Mouse (Mus musculus) left cerebral cortex, adult 2 months (tissue): Measurements from ENCODE around the gene Pomgnt1. TPM values are rescaled to one million over a fixed set of nuclear protein-coding genes. Genes with fewer than 3 reads are reported as not detected.
A peak's percentile ranks its signal among the peaks of the same experiment; 100 is the strongest.

ENCODE experiments used
- DNase-seq, 2 experiments: peaks; one replicate each; pipeline ENCODE4 v3.0.0; 2021 to 2022; ENCODE audit warnings: low spot score in 2 of 2, mixed read lengths in 1 of 2; ENCODE audit errors: extremely low spot score in 1 of 2
- H3K27ac ChIP-seq: fragments of 200-600 bp; 2 replicates; pipeline ENCODE4 v1.8.1; 2022
- H3K4me3 ChIP-seq: fragments of 200-600 bp; 2 replicates; pipeline ENCODE4 v1.8.1; 2022
- CTCF ChIP-seq: fragments of 200-600 bp; IDR thresholded peaks from 2 replicates; pipeline ENCODE4 v1.8.1; 2022; ENCODE audit warnings: antibody characterized with exemption, mild to moderate bottlenecking, moderate library complexity
- intact Hi-C: fragments of 180-260 bp; cut with DNase I; formaldehyde crosslinking; loops from one replicate; pipeline ENCODE4 v1.15.1; 2025
- total RNA-seq, 2 experiments: library from RNA; stranded (reverse); gene quantifications; 2 replicates each; pipeline ENCODE4 v1.2.3; 2021

Pomgnt1 gene
- total RNA-seq, 2 experiments from 2014 or later, result 80.2 to 85.6 TPM

- DNase-seq, result no peak
- intact Hi-C loops, result no loop called here
- Histone ChIP-seq H3K27ac (no peak overlapping the region), H3K4me3 (no peak overlapping the region)
- TF ChIP-seq CTCF, result no peak
Measured at GRCm38 (mm10) chr4:116097211-116097610, 26.4 kb upstream of the Pomgnt1 start.

- no peak for DNase-seq
- intact Hi-C loops, result no loop called here
- Histone ChIP-seq H3K4me3 (no peak overlapping the region), H3K27ac (no peak overlapping the region)
- no peak for TF ChIP-seq CTCF
Measured at GRCm38 (mm10) chr4:116100959-116101358, 22.7 kb upstream of the Pomgnt1 start.

- DNase-seq, result no peak
- Histone ChIP-seq H3K4me3 (no peak overlapping the region), H3K27ac (no peak overlapping the region)
- intact Hi-C loops, result no loop called here
- TF ChIP-seq CTCF, result no peak
Measured at GRCm38 (mm10) chr4:116105278-116105677, 18.4 kb upstream of the Pomgnt1 start.

GRCm38 (mm10) chr4:116110695-116111094 lies 12.9 kb upstream of the Pomgnt1 start:
- no peak for TF ChIP-seq CTCF
- Histone ChIP-seq H3K27ac (no peak overlapping the region), H3K4me3 (no peak overlapping the region)
- no peak for DNase-seq
- intact Hi-C loops, result no loop called here

- no peak for TF ChIP-seq CTCF
- intact Hi-C loops, result no loop called here
- DNase-seq, result no peak
- Histone ChIP-seq H3K27ac (no peak overlapping the region), H3K4me3 (no peak overlapping the region)
Measured at GRCm38 (mm10) chr4:116111486-116111885, 12.2 kb upstream of the Pomgnt1 start.

- Histone ChIP-seq H3K4me3 (no peak overlapping the region), H3K27ac (no peak overlapping the region)
- intact Hi-C loops, result no loop called here
- TF ChIP-seq CTCF, result no peak
- no peak for DNase-seq
Measured at GRCm38 (mm10) chr4:116122762-116123161, 878 bp upstream of the Pomgnt1 start.

GRCm38 (mm10) chr4:116125803-116126386 lies 2.3 kb downstream of the Pomgnt1 start:
- no peak for TF ChIP-seq CTCF
- Histone ChIP-seq H3K4me3 (no peak overlapping the region), H3K27ac (no peak overlapping the region)
- intact Hi-C loops, result no loop called here
- no peak for DNase-seq

GRCm38 (mm10) chr4:116127956-116128355 lies 4.3 kb downstream of the Pomgnt1 start:
- H3K4me3 ChIP-seq, result no peak overlapping the region
- intact Hi-C loops, result no loop called here
- DNase-seq, result no peak
- peak overlapping the region; percentile 10; the same call in 1 of the 2 replicates for H3K27ac ChIP-seq
- no peak for TF ChIP-seq CTCF

GRCm38 (mm10) chr4:116133126-116133525 lies 9.5 kb downstream of the Pomgnt1 start:
- intact Hi-C loops, result no loop called here
- DNase-seq, result no peak
- no peak for TF ChIP-seq CTCF
- Histone ChIP-seq H3K4me3 (no peak overlapping the region), H3K27ac (no peak overlapping the region)

GRCm38 (mm10) chr4:116134990-116135389 lies 11.3 kb downstream of the Pomgnt1 start:
- intact Hi-C loops, result loop anchor here (5.0 kb wide), 1 partner anchor 52 kb away; no protein-coding TSS in a partner anchor
- no peak for DNase-seq
- H3K4me3 ChIP-seq, result no peak overlapping the region
- peak; percentile 83 for TF ChIP-seq CTCF
- no peak overlapping the region for H3K27ac ChIP-seq

- no peak for TF ChIP-seq CTCF
- no peak overlapping the region for H3K27ac ChIP-seq
- intact Hi-C loops, result loop anchor here (5.0 kb wide), 1 partner anchor 50 kb away; no protein-coding TSS in a partner anchor
- no peak overlapping the region for H3K4me3 ChIP-seq
- DNase-seq, result no peak
Measured at GRCm38 (mm10) chr4:116137421-116137996, 13.9 kb downstream of the Pomgnt1 start.

- intact Hi-C loops, result loop anchor here (10.0 kb wide), 1 partner anchor 854 kb away; the partner anchor contains the start of genes Hectd3 and Urod
- H3K4me3 ChIP-seq, result no peak overlapping the region
- no peak for TF ChIP-seq CTCF
- no peak for DNase-seq
- H3K27ac ChIP-seq, result peak overlapping the region; percentile 58
Measured at GRCm38 (mm10) chr4:116140801-116141574, 17.3 kb downstream of the Pomgnt1 start.
